Mouse (Mus musculus): ENCODE data around the gene Terb1. TPM values are rescaled to one million over a fixed set of nuclear protein-coding genes. Genes with fewer than 3 reads are reported as not detected.
A peak's percentile ranks its signal among the peaks of the same experiment; 100 is the strongest.

The Terb1 gene
- polyA plus RNA-seq, 1 experiment from 2014 or later = 0.39 TPM

- no peak overlapping the region for H3K4me2 ChIP-seq
- H3K4me1 ChIP-seq = peaks cover 11% of the 10 kb centered on the region
- WGBS = 75% methylated on average over 3 of the region's 3 CpGs
- no peak for ATAC-seq (ENCODE audit: insufficient number of reproducible peaks, insufficient read depth, low FRiP score, low TSS enrichment, low read depth)
- no peaks in the 10 kb centered on the region for H3K27me3 ChIP-seq
- H3K4me3 ChIP-seq = no peak overlapping the region
- H3K9me3 ChIP-seq = no peaks in the 10 kb centered on the region
- no peak overlapping the region for H3K9ac ChIP-seq
- H3K36me3 ChIP-seq = no peaks in the 10 kb centered on the region
- H3K27ac ChIP-seq = no peak overlapping the region
These were observed 63.7 kb downstream of the Terb1 start for GRCm38 (mm10) chr8:104446016-104446415.

GRCm38 (mm10) chr8:104445248-104445647 lies 64.5 kb downstream of the Terb1 start:
- H3K4me2 ChIP-seq = no peak overlapping the region
- peaks cover 17% of the 10 kb centered on the region for H3K4me1 ChIP-seq
- no peaks in the 10 kb centered on the region for H3K27me3 ChIP-seq
- H3K9me3 ChIP-seq = no peaks in the 10 kb centered on the region
- H3K4me3 ChIP-seq = no peak overlapping the region
- no peak overlapping the region for H3K27ac ChIP-seq
- H3K9ac ChIP-seq = no peak overlapping the region
- ATAC-seq (ENCODE audit: insufficient number of reproducible peaks, insufficient read depth, low FRiP score, low TSS enrichment, low read depth) = no peak
- peaks cover 5% of the 10 kb centered on the region for H3K36me3 ChIP-seq
- WGBS = 54% methylated on average over 6 of the region's 6 CpGs

DNA sequence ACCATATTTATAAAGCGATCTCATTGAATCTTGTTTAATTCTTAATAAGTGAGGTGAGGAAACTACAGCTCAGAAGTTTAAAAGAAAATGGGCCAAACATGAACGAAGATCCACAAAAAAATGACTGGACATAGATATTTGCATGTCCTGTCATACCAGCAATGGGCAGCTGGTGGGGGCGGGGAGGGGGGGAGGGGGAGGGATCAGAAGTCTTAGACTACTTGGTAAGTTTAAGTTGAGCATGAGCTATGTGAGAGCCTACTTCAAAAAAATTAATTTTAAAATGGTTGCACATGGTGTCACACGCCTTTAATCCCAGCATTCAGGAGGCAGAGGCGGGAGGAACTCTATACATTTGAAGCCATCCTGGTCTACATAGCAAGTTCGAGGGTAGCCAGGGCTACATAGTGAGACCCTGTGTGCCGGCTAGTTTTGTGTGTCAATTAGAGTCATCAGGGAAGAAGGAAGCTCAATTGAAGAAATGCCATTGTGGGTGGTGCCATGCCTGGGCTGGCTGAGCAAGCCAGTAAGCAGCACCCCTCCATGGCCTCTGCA lies 66.5 kb downstream of the Terb1 start:
- WGBS = 57% methylated on average over 7 of the region's 7 CpGs
- H3K27ac ChIP-seq = no peak overlapping the region
- no peak for ATAC-seq (ENCODE audit: insufficient number of reproducible peaks, insufficient read depth, low FRiP score, low TSS enrichment, low read depth)
- H3K9me3 ChIP-seq = no peaks in the 10 kb centered on the region
- no peaks in the 10 kb centered on the region for H3K27me3 ChIP-seq
- peak overlapping the region; percentile 94 for H3K4me3 ChIP-seq
- peak overlapping the region; percentile 95; the same call in 1 of the 2 replicates for H3K9ac ChIP-seq
- H3K4me1 ChIP-seq = peaks cover 17% of the 10 kb centered on the region
- peak overlapping the region; percentile 86 for H3K4me2 ChIP-seq
- peaks cover 25% of the 10 kb centered on the region for H3K36me3 ChIP-seq

DNA sequence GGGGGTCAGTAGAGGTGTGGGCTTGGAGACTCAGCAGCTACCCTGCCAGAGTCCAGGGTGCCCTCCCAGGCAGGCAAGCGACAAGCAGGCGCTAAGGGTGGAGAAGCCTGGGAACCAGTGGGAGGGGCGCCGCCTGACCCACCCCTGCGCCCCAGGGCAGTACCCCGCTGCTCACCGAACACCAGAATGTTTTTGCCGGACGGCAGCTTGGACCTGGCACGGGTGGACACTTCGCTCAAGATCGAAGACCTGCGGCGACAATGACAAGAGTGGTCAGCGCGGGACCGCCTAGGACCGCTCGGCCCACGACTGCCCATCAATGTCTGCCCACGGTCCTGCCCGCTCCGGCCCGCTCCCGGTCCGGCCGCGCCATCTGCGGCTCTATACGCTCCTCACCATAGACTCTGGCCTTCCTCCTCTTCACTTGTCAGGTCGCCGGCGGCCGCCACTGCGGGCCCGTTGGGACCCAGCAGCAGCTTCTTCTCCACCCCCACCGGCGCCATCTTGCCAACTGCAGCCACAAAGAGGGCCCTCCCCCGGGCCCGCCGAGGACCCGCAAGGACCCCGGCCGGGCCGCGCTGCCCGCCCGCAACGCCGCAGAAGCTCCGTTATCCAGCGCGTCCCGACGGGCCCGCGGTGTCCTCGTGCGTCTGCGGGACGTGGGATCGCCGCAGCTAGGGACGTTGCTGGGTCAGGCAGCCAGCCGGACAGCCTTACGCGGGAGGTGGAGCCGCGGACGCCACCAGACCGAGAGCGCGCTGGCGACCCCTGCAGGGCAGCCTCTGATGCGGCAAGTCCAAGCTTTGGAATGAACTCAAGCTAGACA lies 67.2 kb downstream of the Terb1 start, which contains the start of gene Dync1li2:
Dync1li2 (minus strand) TSS at position 749 of the 826 bp plus-strand sequence.
- Histone ChIP-seq H3K36me3 (peaks cover 29% of the 10 kb centered on the region), H3K27me3 (no peaks in the 10 kb centered on the region), H3K4me3 (peak within 1 kb of the TSS; percentile 94), H3K9me3 (no peaks in the 10 kb centered on the region), H3K4me1 (peaks cover 17% of the 10 kb centered on the region), H3K9ac (peak within 1 kb of the TSS; percentile 95), H3K4me2 (peak within 1 kb of the TSS; percentile 86), H3K27ac (peak within 1 kb of the TSS; percentile 79)
- ATAC-seq (ENCODE audit: insufficient number of reproducible peaks, insufficient read depth, low FRiP score, low TSS enrichment, low read depth) = peak; percentile 83
- WGBS = under 1% methylated on average over 75 of the region's 75 CpGs

GRCm38 (mm10) chr8:104441613-104442012 lies 68.1 kb downstream of the Terb1 start:
- no peaks in the 10 kb centered on the region for H3K9me3 ChIP-seq
- H3K4me2 ChIP-seq = peak overlapping the region; percentile 86
- WGBS = 57% methylated on average over 7 of the region's 7 CpGs
- no peaks in the 10 kb centered on the region for H3K27me3 ChIP-seq
- no peak overlapping the region for H3K27ac ChIP-seq
- peak overlapping the region; percentile 94 for H3K4me3 ChIP-seq
- peak overlapping the region; percentile 95 for H3K9ac ChIP-seq
- no peak for ATAC-seq (ENCODE audit: insufficient number of reproducible peaks, insufficient read depth, low FRiP score, low TSS enrichment, low read depth)
- peaks cover 38% of the 10 kb centered on the region for H3K36me3 ChIP-seq
- peaks cover 19% of the 10 kb centered on the region for H3K4me1 ChIP-seq

GRCm38 (mm10) chr8:104439461-104439860 lies 70.2 kb downstream of the Terb1 start:
- H3K4me3 ChIP-seq = no peak overlapping the region
- peaks cover 21% of the 10 kb centered on the region for H3K4me1 ChIP-seq
- no peak overlapping the region for H3K4me2 ChIP-seq
- peaks cover 59% of the 10 kb centered on the region for H3K36me3 ChIP-seq
- H3K9me3 ChIP-seq = no peaks in the 10 kb centered on the region
- H3K27ac ChIP-seq = no peak overlapping the region
- ATAC-seq (ENCODE audit: insufficient number of reproducible peaks, insufficient read depth, low FRiP score, low TSS enrichment, low read depth) = no peak
- 95% methylated on average over 8 of the region's 8 CpGs for WGBS
- no peak overlapping the region for H3K9ac ChIP-seq
- H3K27me3 ChIP-seq = no peaks in the 10 kb centered on the region

GRCm38 (mm10) chr8:104437494-104438135 lies 72.1 kb downstream of the Terb1 start:
- no peak overlapping the region for H3K4me2 ChIP-seq
- H3K4me3 ChIP-seq = no peak overlapping the region
- H3K36me3 ChIP-seq = peaks cover 75% of the 10 kb centered on the region
- H3K27ac ChIP-seq = no peak overlapping the region
- no peak overlapping the region for H3K9ac ChIP-seq
- H3K9me3 ChIP-seq = no peaks in the 10 kb centered on the region
- H3K27me3 ChIP-seq = no peaks in the 10 kb centered on the region
- H3K4me1 ChIP-seq = peaks cover 21% of the 10 kb centered on the region
- 92% methylated on average over 13 of the region's 13 CpGs for WGBS
- ATAC-seq (ENCODE audit: insufficient number of reproducible peaks, insufficient read depth, low FRiP score, low TSS enrichment, low read depth) = no peak

DNA sequence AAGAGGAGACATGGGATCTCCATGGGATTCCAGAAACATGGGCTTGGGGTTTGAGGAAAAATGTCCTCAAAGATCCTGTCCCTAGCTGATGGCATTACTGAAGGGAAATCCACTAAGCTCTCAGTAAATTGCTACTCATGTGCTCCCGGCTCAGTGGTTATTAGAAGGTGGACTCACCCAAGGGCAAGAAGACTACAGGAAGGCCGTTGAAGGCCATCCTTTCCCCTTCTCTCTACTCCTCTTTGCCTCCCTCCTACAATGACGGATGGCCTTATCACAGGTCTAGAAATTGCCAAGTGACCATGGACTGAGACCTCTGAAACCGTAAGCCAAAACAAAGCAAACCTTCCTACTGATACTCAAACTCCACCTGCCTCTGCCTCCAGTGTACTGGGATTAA lies 73.1 kb downstream of the Terb1 start:
- peaks cover 85% of the 10 kb centered on the region for H3K36me3 ChIP-seq
- no peaks in the 10 kb centered on the region for H3K27me3 ChIP-seq
- peak overlapping the region; percentile 32; the same call in 1 of the 2 replicates for H3K9ac ChIP-seq
- WGBS = 93% methylated on average over 4 of the region's 4 CpGs
- H3K27ac ChIP-seq = peak overlapping the region; percentile 44
- H3K4me2 ChIP-seq = no peak overlapping the region
- no peak overlapping the region for H3K4me3 ChIP-seq
- H3K9me3 ChIP-seq = no peaks in the 10 kb centered on the region
- peaks cover 16% of the 10 kb centered on the region for H3K4me1 ChIP-seq
- no peak for ATAC-seq (ENCODE audit: insufficient number of reproducible peaks, insufficient read depth, low FRiP score, low TSS enrichment, low read depth)

DNA sequence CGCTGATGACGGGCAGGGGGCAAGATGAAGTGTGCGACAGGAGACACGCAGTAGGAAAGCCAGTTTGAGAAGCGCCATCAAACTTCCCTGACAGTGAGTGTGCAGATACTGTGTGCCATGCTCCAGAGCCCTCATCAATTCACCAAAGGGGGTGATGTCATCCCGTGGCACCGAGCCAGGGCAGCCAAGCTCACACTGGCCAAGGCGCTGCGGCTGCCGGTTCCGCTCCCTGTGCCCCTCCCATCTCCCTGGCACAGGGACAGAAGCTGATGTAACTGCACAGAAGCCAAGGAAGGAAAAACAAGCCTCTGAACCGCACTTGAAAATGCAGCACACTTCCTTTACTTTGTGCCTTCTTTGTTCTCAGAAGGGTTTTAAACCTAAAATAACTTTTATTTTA lies 73.7 kb downstream of the Terb1 start:
- Histone ChIP-seq H3K4me2 (no peak overlapping the region), H3K4me3 (no peak overlapping the region), H3K36me3 (peaks cover 91% of the 10 kb centered on the region), H3K27me3 (no peaks in the 10 kb centered on the region), H3K4me1 (peaks cover 10% of the 10 kb centered on the region), H3K9ac (no peak overlapping the region), H3K9me3 (no peaks in the 10 kb centered on the region), H3K27ac (peak overlapping the region; percentile 44)
- ATAC-seq (ENCODE audit: insufficient number of reproducible peaks, insufficient read depth, low FRiP score, low TSS enrichment, low read depth) = peak; percentile 77
- WGBS = 59% methylated on average over 12 of the region's 12 CpGs

DNA sequence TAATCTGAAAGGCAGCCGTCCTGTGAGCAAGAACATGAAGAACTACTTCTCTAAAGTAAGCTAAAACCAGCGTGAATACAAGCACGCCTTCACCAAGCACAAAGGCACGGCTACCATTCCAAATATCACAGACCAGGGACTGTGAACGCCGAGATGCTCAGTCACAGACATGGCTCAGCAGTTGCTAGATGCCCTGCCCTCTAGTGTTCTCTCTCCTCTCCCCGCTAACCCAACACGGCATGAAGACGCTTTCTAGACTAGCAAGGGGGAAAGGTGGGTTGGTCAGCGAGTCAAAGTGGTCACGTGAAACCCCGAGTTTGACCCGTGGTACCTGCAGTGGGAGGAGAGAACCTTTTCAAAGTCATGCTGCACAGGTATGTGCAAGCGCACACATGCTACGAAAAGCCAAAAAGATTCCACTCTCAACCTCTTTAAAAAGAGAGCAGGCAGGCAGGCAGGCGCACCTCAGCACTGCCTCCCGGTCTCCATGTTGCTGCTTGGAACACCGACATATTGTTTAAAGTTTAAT lies 74.8 kb downstream of the Terb1 start:
- H3K4me3 ChIP-seq = no peak overlapping the region
- peaks cover 4% of the 10 kb centered on the region; the same call in 1 of the 2 replicates for H3K4me1 ChIP-seq
- 88% methylated on average over 18 of the region's 18 CpGs for WGBS

GRCm38 (mm10) chr8:104434275-104434674 lies 75.4 kb downstream of the Terb1 start:
- no peak overlapping the region for H3K4me2 ChIP-seq
- H3K9me3 ChIP-seq = no peaks in the 10 kb centered on the region
- no peak for ATAC-seq (ENCODE audit: insufficient number of reproducible peaks, insufficient read depth, low FRiP score, low TSS enrichment, low read depth)
- no peak overlapping the region for H3K9ac ChIP-seq
- WGBS = 82% methylated on average over 4 of the region's 4 CpGs
- H3K4me1 ChIP-seq = peaks cover 4% of the 10 kb centered on the region; the same call in 1 of the 2 replicates
- peaks cover 94% of the 10 kb centered on the region for H3K36me3 ChIP-seq
- H3K4me3 ChIP-seq = no peak overlapping the region
- no peaks in the 10 kb centered on the region for H3K27me3 ChIP-seq
- no peak overlapping the region for H3K27ac ChIP-seq

More for the DNA sequence above, 74.8 kb downstream of the Terb1 start:
- H3K27me3 ChIP-seq = no peaks in the 10 kb centered on the region
- H3K9me3 ChIP-seq = no peaks in the 10 kb centered on the region
- H3K4me2 ChIP-seq = no peak overlapping the region
- no peak for ATAC-seq (ENCODE audit: insufficient number of reproducible peaks, insufficient read depth, low FRiP score, low TSS enrichment, low read depth)
- no peak overlapping the region for H3K27ac ChIP-seq
- no peak overlapping the region for H3K9ac ChIP-seq
- peaks cover 94% of the 10 kb centered on the region for H3K36me3 ChIP-seq

Data from embryonic facial prominence, embryonic 13.5 days (tissue).